Mouse (Mus musculus): Measurements from ENCODE around the gene Castor2.

Gene Castor2

DNA sequence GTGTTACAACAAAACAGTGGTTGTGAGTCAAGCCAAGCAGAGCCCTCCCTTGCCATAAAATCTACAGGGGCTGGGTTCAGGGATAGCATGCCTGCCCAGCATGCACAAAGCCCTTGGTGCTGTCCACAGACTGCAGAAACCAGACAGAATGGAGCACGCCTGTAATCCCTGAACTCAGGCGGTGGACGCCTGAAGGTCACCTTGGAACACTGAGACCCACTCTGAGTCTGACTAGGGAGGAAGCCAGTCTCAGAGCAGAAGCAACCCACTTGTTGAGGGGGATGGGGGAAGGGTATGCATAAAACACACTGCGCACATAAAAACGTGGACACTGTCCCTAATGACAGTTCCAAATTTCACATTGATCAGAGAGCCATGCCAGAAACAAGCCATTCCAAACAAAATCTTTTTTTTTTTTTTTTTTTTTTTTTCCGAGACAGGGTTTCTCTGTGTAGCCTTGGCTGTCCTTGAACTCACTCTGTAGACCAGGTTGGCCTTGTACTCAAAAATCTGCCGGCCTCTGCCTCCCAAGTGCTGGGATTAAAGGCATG lies 56.5 kb downstream of the Castor2 start:
- DNase-seq (ENCODE audit: low spot score in 2 of 2): no peak

DNA sequence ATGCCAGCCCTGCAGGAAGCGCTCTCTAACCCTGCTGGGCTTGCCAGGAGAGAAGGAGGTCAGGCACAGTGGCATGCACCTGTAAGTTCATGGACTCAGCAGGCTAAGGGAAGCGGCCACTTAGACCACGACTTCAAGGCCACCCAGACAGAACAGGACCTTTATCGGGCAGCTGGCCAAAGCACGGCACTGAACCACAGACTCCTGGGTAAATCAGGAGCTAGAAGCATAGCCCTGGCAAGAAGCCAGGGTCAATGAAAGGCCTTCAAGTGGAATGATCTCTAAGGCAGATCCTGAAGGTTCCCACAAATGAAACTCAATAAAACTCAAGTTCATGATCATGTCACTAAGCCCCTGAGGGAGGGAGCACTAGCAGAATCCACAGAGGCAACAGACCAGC lies 65.2 kb downstream of the Castor2 start:
- DNase-seq (ENCODE audit: low spot score in 2 of 2): no peak

- DNase-seq (ENCODE audit: low spot score in 2 of 2): no peak
These were observed 67.1 kb downstream of the Castor2 start for GRCm38 (mm10) chr5:134166642-134167041.

- no peak for DNase-seq (ENCODE audit: low spot score in 2 of 2)
These were observed 68.5 kb downstream of the Castor2 start for GRCm38 (mm10) chr5:134168033-134168432.

DNA sequence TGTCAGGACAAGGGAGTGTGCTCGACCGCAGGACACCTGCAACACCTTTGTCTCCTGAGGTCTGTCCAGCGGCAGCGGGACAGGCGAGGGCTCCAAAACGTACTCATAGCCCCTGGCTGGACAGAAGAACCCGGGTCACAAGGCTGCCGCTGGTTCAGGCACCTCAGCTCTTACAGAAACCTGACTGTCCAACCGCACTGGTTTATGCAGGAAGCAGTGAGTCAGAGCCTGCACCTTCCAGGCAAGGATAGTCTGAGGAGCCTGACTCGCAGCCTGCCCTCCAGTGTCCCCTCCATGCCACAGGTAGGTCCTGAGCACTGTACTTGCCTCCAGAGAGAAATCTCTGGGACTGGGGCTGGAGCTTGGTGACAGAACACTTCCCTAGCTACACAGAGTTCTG lies 69.7 kb downstream of the Castor2 start:
- DNase-seq (ENCODE audit: low spot score in 2 of 2): peak in 1 of 2 experiments; percentile 21

DNA sequence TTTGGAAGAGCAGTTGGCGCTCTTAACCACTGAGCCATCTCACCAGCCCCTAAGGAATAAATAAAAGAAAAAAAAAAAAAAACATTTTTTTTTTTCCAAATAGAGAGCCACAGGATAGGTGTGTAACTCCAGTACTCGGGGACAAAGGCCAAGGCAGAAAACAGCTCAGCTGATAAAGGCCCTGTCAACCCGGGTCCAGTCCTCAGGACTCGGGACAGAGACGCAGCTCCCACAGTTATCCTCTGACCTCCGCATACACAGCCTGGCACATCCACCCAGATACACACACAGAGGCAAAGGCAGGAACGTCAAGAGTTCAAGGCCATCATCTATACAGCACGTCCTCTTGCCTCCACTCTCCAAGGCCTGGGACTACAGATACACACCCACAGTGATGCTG lies 70.7 kb downstream of the Castor2 start:
- DNase-seq (ENCODE audit: low spot score in 2 of 2): no peak

DNA sequence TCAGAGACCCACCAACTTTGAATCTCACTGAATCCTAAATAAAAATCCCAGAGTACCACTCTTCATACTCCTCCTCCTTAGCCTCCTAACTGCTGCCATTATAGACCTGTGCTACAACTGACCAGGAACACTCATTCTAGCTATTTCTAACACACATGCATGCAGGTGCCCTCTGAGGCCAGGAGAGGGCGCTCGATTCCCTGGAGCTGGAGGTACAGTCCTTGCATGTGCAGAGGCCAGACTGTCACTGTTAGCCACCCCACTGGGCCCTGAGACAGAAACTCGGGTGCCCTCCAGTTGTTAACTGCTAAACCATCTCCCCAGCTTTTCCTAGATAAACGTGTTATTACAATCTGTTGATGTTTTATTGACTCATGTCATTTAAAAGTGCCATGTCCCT lies 73.7 kb downstream of the Castor2 start:
- DNase-seq (ENCODE audit: low spot score in 2 of 2): no peak

DNA sequence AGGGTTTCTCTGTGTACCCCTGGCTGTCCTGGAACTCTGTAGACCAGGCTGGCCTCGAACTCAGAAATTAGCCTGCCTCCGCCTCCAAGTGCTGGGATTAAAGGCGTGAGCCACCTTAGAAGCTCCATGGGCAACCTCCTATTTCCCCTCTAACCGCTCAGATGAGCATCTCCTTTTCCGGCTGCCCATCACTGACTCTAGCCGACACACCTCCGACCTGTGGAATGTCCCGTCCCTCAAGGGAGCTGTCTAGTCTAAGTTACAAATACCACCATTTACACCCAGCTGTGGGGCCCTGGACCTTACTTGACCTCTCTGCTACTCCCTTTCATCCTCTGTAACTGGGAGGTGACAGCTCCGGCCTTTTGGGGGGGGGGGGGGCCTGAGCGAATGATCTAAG lies 76.2 kb downstream of the Castor2 start:
- no peak for DNase-seq (ENCODE audit: low spot score in 2 of 2)

- DNase-seq (ENCODE audit: low spot score in 2 of 2): peak; percentile 74 to 76
These were observed 76.8 kb downstream of the Castor2 start, which contains the start of gene Rcc1l for GRCm38 (mm10) chr5:134176169-134176881. Gene Rcc1l, minus strand, starts transcription at chr5:134176774.

GRCm38 (mm10) chr5:134178536-134178935 lies 79.0 kb downstream of the Castor2 start:
- no peak for DNase-seq (ENCODE audit: low spot score in 2 of 2)

DNA sequence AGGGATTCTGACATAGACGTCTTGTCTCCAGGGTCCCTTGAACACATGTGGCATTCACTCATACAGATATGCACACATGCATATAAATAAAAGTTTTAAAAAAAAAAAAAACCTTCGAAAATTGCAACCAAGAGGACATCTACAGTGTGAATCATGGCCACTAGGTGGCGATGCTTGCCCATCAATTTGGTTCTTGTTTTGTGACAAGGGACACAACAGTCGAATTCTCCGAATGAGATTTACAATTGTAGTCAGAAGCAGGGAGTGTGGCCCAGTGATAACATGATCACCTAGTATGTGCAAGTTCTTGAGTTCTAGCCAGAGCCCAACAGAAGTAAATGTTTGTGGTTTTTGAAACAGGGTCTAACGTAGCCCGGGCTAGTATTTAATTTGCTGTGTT lies 80.4 kb downstream of the Castor2 start:
- DNase-seq (ENCODE audit: low spot score in 2 of 2): peak; percentile 36 to 63

DNA sequence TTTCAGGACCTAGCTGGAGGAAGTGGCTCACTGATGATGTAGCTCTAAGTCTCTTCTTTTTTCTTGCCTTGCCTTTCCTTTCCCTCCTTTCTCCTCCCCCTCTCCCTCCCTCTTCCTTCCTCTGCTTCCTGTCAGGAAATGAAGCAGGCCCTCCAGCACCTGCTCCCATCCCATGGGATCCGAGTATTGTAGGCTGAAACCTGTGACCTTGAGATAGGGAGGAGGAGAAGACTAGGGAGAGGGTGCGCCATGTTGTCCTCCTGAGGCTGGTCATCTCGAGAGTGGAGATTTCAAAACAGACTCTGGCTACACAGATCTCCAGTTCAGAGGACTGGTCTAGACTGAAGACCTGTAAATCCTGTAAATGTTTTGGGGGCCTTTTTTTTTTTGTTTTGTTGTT lies 82.7 kb downstream of the Castor2 start:
- DNase-seq (ENCODE audit: low spot score in 2 of 2): no peak

DNA sequence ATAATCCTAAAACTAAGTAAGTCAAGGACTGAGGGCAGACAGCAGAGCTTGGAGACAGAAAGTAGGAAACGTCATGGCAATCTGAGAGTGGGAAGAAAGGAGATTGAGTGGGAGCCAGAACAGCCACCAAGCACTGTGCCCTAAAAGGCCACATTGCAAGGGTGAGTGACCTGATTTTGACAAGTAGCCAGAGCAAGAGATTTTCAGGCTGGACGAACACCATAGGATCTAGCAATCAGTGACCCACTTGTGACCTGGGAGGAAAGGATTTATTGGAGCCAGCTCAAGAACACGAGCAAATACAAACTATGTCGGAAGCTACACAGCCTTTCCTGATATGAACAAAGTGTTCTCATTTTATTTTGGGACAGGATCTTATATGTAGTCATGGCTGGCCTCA lies 83.2 kb downstream of the Castor2 start:
- DNase-seq (ENCODE audit: low spot score in 2 of 2): no peak

GRCm38 (mm10) chr5:134183162-134183561 lies 83.7 kb downstream of the Castor2 start:
- no peak for DNase-seq (ENCODE audit: low spot score in 2 of 2)

- DNase-seq (ENCODE audit: low spot score in 2 of 2): peak; percentile 98
These were observed 84.6 kb downstream of the Castor2 start, which contains the start of gene Gtf2ird2 for GRCm38 (mm10) chr5:134183880-134184808. Gene Gtf2ird2, plus strand, starts transcription at chr5:134184019.

- no peak for DNase-seq (ENCODE audit: low spot score in 2 of 2)
These were observed 86.5 kb downstream of the Castor2 start for GRCm38 (mm10) chr5:134186059-134186458.

DNA sequence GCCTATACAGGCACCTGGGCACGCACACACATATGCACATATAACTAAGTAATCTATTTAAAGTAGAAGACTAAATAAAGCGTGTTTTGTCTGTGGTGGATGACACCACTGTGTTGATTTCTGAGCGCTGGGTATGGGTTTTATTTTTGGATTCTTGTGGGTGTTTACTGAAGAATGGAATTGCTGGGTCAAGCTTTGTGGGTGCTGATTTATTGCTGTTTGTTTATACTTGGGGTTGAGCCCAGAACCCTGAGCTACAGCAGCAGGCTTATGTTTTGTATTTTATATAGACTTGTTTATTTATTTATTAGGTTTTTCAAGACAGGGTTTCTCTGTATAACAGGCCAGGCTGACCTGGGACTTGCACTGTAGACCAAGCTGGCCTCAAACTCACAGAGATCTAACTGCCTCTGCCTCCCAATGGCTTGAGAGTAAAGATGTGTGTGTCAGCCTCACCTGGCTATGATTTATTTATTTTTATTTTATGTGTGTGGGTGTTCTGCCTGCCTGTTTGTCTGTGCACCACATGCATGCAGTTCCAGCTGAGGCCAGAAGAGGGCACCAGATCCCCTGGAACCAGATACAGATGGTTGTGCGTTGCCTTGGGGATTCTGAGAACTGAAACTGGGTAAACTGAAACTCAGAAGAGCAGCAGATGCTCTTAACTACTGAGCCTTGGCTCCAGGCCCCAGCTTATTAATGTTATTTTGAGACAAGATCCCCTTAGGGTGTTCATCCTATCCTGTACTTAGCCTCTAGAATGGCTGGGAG lies 87.6 kb downstream of the Castor2 start:
- peak in 1 of 2 experiments; percentile 12 for DNase-seq (ENCODE audit: low spot score in 2 of 2)

GRCm38 (mm10) chr5:134188571-134188970 lies 89.1 kb downstream of the Castor2 start:
- DNase-seq (ENCODE audit: low spot score in 2 of 2): no peak

DNA sequence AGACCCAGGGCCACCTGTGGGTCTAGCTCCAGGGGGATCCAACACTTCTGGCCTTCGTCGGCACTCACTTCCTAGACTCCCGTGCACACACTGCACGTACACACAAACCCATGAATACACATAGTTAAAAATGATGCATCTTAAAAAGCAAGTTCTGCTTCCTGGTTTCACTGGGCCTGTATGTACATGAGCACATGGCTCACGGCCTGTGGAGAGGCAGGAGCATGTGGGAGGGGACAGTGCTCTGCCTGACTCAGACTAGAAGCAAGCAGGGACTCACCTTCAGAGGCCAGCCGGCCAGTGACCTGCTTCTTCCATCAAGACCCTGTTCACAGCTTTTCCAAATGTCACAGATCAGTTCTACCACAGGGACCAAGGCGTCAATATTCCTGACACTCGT lies 94.2 kb downstream of the Castor2 start:
- DNase-seq (ENCODE audit: low spot score in 2 of 2): peak in 1 of 2 experiments; percentile 42

Measured in urinary bladder, adult 18-20 months (tissue).